ENCODE assay signal across 8 mouse cellular contexts in the genomic region with DNA sequence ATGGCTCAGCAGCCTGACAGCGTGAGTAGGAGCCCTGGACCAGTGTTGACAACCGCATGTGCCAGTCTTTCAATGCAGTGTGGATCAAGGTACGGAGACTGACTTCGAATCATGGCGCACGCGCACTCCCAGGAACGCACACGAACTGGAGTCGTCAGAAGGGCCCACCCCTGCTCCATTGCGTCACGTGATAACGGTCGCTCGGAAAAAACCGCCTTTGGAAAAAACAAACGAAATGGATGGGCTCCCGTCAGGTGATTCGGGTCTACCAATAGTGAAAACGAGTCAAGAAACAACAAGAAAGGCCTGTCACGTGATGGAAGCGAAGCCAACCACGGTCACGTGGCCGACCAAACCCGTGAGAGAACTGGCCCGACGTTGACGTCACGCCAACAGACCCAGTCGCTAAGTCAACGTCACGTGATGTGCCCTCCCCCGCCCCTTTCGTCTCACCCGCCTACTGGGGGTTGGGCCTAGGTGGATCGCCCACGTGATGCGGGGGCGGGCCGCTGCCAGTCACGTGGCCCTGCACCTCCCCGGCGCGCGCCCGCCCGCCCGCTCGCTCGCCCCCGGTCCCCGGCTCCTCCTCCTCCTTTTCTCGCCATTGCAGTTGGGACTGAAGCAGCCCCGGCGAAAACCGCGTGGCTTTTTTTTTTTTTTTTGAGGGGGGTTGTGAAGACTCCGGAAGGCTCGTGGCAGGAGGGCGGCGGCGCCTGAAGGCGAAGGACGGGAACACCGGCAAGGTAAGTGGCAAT. TPM values are rescaled to one million over a fixed set of nuclear protein-coding genes. Genes with fewer than 3 reads are reported as not detected.
DNase-seq lines count a peak whose midpoint lies in the region; ATAC-seq and TF ChIP-seq lines count a peak whose summit lies in the region.

TSS of gene Ilf3 (plus strand) at position 515 of the 755 bp plus-strand sequence.

- H3K4me1 ChIP-seq in heart, embryonic 12.5 days (replicated peaks) = peaks cover 22% of the 10 kb centered on the region
- H3K4me1 ChIP-seq in kidney, postnatal 0 days (replicated peaks; ENCODE audit: insufficient read depth, low read length) = no peaks in the 10 kb centered on the region
- peaks cover 17% of the 10 kb centered on the region for H3K4me1 ChIP-seq in liver, embryonic 11.5 days (replicated peaks; ENCODE audit: control insufficient read depth, insufficient read depth, low read length)
- H3K4me1 ChIP-seq in stomach, embryonic 14.5 days (ENCODE audit: control insufficient read depth, insufficient read depth, low read length) = peaks cover 19% of the 10 kb centered on the region; the same call in 1 of the 2 replicates

- peak; percentile 92 for ATAC-seq in erythroid progenitor cell, adult 5-6 weeks (replicated peaks; ENCODE audit: low FRiP score, poor library complexity, severe bottlenecking)
- ATAC-seq in heart, embryonic 12.5 days (ENCODE audit: insufficient number of reproducible peaks, low FRiP score) = peak; percentile 93
- ATAC-seq in kidney, postnatal 0 days (replicated peaks; ENCODE audit: low FRiP score, low read depth) = peak; percentile 93
- peak; percentile 88 for ATAC-seq in liver, embryonic 11.5 days (replicated peaks; ENCODE audit: low FRiP score)
- ATAC-seq in stomach, embryonic 14.5 days (ENCODE audit: insufficient number of reproducible peaks, insufficient read depth, low FRiP score, low read depth) = peak; percentile 94

- peak within 1 kb of the TSS; percentile 89 for H3K4me3 ChIP-seq in heart, embryonic 12.5 days
- peak within 1 kb of the TSS; percentile 97 for H3K4me3 ChIP-seq in kidney, postnatal 0 days (replicated peaks; ENCODE audit: low read depth, low read length)
- H3K4me3 ChIP-seq in liver, embryonic 11.5 days (ENCODE audit: low read depth, low read length) = peak within 1 kb of the TSS; percentile 76
- peak within 1 kb of the TSS; percentile 87 for H3K4me3 ChIP-seq in stomach, embryonic 14.5 days (ENCODE audit: low read depth, low read length)

- DNase-seq in CD4-positive helper T cell, adult 2 months (ENCODE audit: low read depth, low spot score) = peak; percentile 100
- peak; percentile 100 for DNase-seq in brain, embryonic 18.5 days (ENCODE audit: low read depth, low spot score)
- DNase-seq in kidney, postnatal 0 days (ENCODE audit: low spot score) = peak; percentile 100
- peak; percentile 99 for DNase-seq in liver, embryonic 11.5 days (ENCODE audit: low spot score)
- DNase-seq in naive thymus-derived CD4-positive, alpha-beta T cell, adult 2 months (ENCODE audit: low read depth) = peak; percentile 100

- H3K36me3 ChIP-seq in heart, embryonic 12.5 days = peaks cover 10% of the 10 kb centered on the region
- no peaks in the 10 kb centered on the region for H3K36me3 ChIP-seq in kidney, postnatal 0 days (ENCODE audit: insufficient read depth, low read length)
- no peaks in the 10 kb centered on the region; the same call in 1 of the 2 replicates for H3K36me3 ChIP-seq in liver, embryonic 11.5 days (ENCODE audit: control insufficient read depth, insufficient read depth, low read length)
- H3K36me3 ChIP-seq in stomach, embryonic 14.5 days (ENCODE audit: control insufficient read depth, insufficient read depth, low read length) = 0 out of 2 replicates have a peak, but pooled peaks cover 2% of the 10 kb centered on the region

- H3K9ac ChIP-seq in heart, embryonic 12.5 days = peak within 1 kb of the TSS; percentile 88
- peak within 1 kb of the TSS; percentile 84 for H3K9ac ChIP-seq in kidney, postnatal 0 days (ENCODE audit: low read depth, low read length)
- H3K9ac ChIP-seq in liver, embryonic 11.5 days (ENCODE audit: low read depth, low read length) = peak within 1 kb of the TSS; percentile 78
- H3K9ac ChIP-seq in stomach, embryonic 14.5 days (replicated peaks; ENCODE audit: low read depth, low read length) = peak within 1 kb of the TSS; percentile 87

- WGBS in heart, embryonic 12.5 days = under 1% methylated on average over 62 of the region's 66 CpGs
- under 1% methylated on average over 61 of the region's 66 CpGs for WGBS in kidney, postnatal 0 days
- under 1% methylated on average over 66 of the region's 66 CpGs for WGBS in liver, embryonic 11.5 days
- WGBS in stomach, embryonic 14.5 days = under 1% methylated on average over 58 of the region's 66 CpGs

- TF ChIP-seq CTCF in kidney, postnatal 0 days (IDR thresholded peaks at IDR 0.05; ENCODE audit: low read depth) = no peak

- no peaks in the 10 kb centered on the region for H3K9me3 ChIP-seq in heart, embryonic 12.5 days (replicated peaks)
- no peaks in the 10 kb centered on the region for H3K9me3 ChIP-seq in kidney, postnatal 0 days (replicated peaks; ENCODE audit: low read length)
- H3K9me3 ChIP-seq in liver, embryonic 11.5 days (ENCODE audit: control insufficient read depth, low read length) = no peaks in the 10 kb centered on the region
- no peaks in the 10 kb centered on the region for H3K9me3 ChIP-seq in stomach, embryonic 14.5 days (ENCODE audit: control insufficient read depth, low read depth, low read length)

- H3K4me2 ChIP-seq in heart, embryonic 12.5 days = peak within 1 kb of the TSS; percentile 90
- H3K4me2 ChIP-seq in kidney, postnatal 0 days (ENCODE audit: low read length) = peak within 1 kb of the TSS; percentile 72
- H3K4me2 ChIP-seq in liver, embryonic 11.5 days = peak within 1 kb of the TSS; percentile 84
- peak within 1 kb of the TSS; percentile 88 for H3K4me2 ChIP-seq in stomach, embryonic 14.5 days (replicated peaks; ENCODE audit: low read depth, low read length)

- H3K27ac ChIP-seq in heart, embryonic 12.5 days (ENCODE audit: poor library complexity, severe bottlenecking) = peak within 1 kb of the TSS; percentile 85
- H3K27ac ChIP-seq in kidney, postnatal 0 days = peak within 1 kb of the TSS; percentile 89
- peak within 1 kb of the TSS; percentile 88 for H3K27ac ChIP-seq in liver, embryonic 11.5 days (ENCODE audit: low read depth, low read length)
- H3K27ac ChIP-seq in stomach, embryonic 14.5 days (ENCODE audit: low read length) = peak within 1 kb of the TSS; percentile 90

- H3K27me3 ChIP-seq in heart, embryonic 12.5 days (replicated peaks) = peaks cover 5% of the 10 kb centered on the region; the same call in 1 of the 2 replicates
- no peaks in the 10 kb centered on the region for H3K27me3 ChIP-seq in kidney, postnatal 0 days (ENCODE audit: insufficient read depth, low read length)
- no peaks in the 10 kb centered on the region for H3K27me3 ChIP-seq in liver, embryonic 11.5 days (replicated peaks; ENCODE audit: control insufficient read depth, insufficient read depth, low read length)
- no peaks in the 10 kb centered on the region for H3K27me3 ChIP-seq in stomach, embryonic 14.5 days (ENCODE audit: control insufficient read depth, insufficient read depth, low read length)

RNA-seq across cellular contexts. Expression of gene Ilf3, which starts in this region (rescaled TPM):
- 31.4 and 34.8 TPM in 2 replicates for total RNA-seq in erythroid progenitor cell, adult 5-6 weeks (2015; ENCODE audit: low replicate concordance)
- total RNA-seq in erythroid progenitor cell, adult 5-6 weeks (2017; ENCODE audit: low replicate concordance) = 29.6 and 32.8 TPM in 2 replicates
- polyA plus RNA-seq in heart, embryonic 12.5 days (2016; fragmentation: Nextera tagmentation; extraction: Ambion mirVana) = 139 and 142 TPM in 2 replicates
- 113 and 125 TPM in 2 replicates for polyA plus RNA-seq in kidney, postnatal 0 days (2015; fragmentation: Nextera tagmentation; extraction: Ambion mirVana)
- 141 and 149 TPM in 2 replicates for polyA plus RNA-seq in liver, embryonic 11.5 days (2014; fragmentation: Nextera tagmentation; extraction: Ambion mirVana)
- polyA plus RNA-seq in stomach, embryonic 14.5 days (2014; fragmentation: Nextera tagmentation; extraction: Ambion mirVana) = 184 and 193 TPM in 2 replicates

Comparison
In these comparisons a context has a peak if more than half of its experiments do, and no peak if none do; other contexts are left out.
1. Peak in every context shown above with its lines: DNase-seq, ATAC-seq, H3K4me3 ChIP-seq and H3K27ac ChIP-seq.